In genomic region chr11:73105246-73105645, GRCm38 (mm10) we compare ENCODE assay signal across 25 mouse cellular contexts. TPM values are rescaled to one million over a fixed set of nuclear protein-coding genes. Genes with fewer than 3 reads are reported as not detected.
"Had no signal": no experiment of that assay in that cellular context is flagged by ENCODE, and none has a peak within 500 bp of the region (broad histone marks: within the 10 kb centered on the region; RNA-seq: fewer than 3 reads in every experiment).

No protein-coding gene starts in this region.

- H3K4me1 ChIP-seq: intestine, embryonic 15.5 days; limb, embryonic 10.5 days; limb, embryonic 12.5 days had no signal

- H3K27ac ChIP-seq: heart, adult 2 months; heart, embryonic 13.5 days; heart, embryonic 15.5 days; hindbrain, embryonic 14.5 days; intestine, embryonic 15.5 days; layer of hippocampus, adult 2 months; left cerebral cortex, adult 2 months; limb, embryonic 10.5 days; limb, embryonic 12.5 days; liver, embryonic 13.5 days; liver, embryonic 15.5 days had no signal

- H3K9ac ChIP-seq: heart, embryonic 13.5 days; heart, embryonic 15.5 days; hindbrain, embryonic 14.5 days; intestine, embryonic 15.5 days; limb, embryonic 12.5 days; liver, embryonic 13.5 days; liver, embryonic 15.5 days; liver, postnatal 0 days had no signal

- H3K27me3 ChIP-seq: heart, embryonic 13.5 days; heart, embryonic 15.5 days; intestine, embryonic 15.5 days; limb, embryonic 12.5 days; liver, embryonic 13.5 days; liver, embryonic 15.5 days had no signal

- H3K9me3 ChIP-seq: heart, embryonic 13.5 days; heart, embryonic 15.5 days; intestine, embryonic 15.5 days; limb, embryonic 10.5 days; limb, embryonic 12.5 days; liver, embryonic 13.5 days; liver, embryonic 15.5 days had no signal

- H3K36me3 ChIP-seq: heart, embryonic 13.5 days; heart, embryonic 15.5 days; intestine, embryonic 15.5 days; limb, embryonic 10.5 days; limb, embryonic 12.5 days; liver, embryonic 13.5 days; liver, embryonic 15.5 days had no signal

- H3K4me3 ChIP-seq: heart, adult 2 months; heart, embryonic 13.5 days; heart, embryonic 15.5 days; intestine, embryonic 15.5 days; layer of hippocampus, adult 2 months; left cerebral cortex, adult 2 months; limb, embryonic 10.5 days; limb, embryonic 12.5 days; liver, embryonic 13.5 days; liver, embryonic 15.5 days had no signal

- DNase-seq: gastrocnemius, postnatal 14 days; gastrocnemius, postnatal 36 days; heart, adult 11 months; heart, adult 2 months; heart, postnatal 14 days; heart, postnatal 36 days; kidney, adult 18-20 months; kidney, adult 8-10 months; kidney, postnatal 10 days; kidney, postnatal 25 days; kidney, postnatal 4 days; liver; liver, embryonic 13.5 days; liver, postnatal 0 days had no signal

RNA-seq across cellular contexts. Expression of gene Itgae, which starts 14.9 kb away (rescaled TPM):
- total RNA-seq: left cerebral cortex, adult 2 months had no signal

RNA-seq across cellular contexts. Expression of gene Haspin, which starts 32.8 kb away (rescaled TPM):
- total RNA-seq: gastrocnemius, adult 8-10 months had no signal

RNA-seq across cellular contexts. Expression of gene P2rx5, which starts 55.0 kb away (rescaled TPM):
- total RNA-seq: hematopoietic stem cell, adult 5-6 weeks had no signal
